Mouse (Mus musculus) embryonic facial prominence, embryonic 11.5 days (tissue): ENCODE measurements around the gene Gm27027. TPM values are rescaled to one million over a fixed set of nuclear protein-coding genes. Genes with fewer than 3 reads are reported as not detected.

Experiments
- ATAC-seq: fragments of 200-750 bp; cut with Nextera tagmentation; replicated peaks from 2 replicates; pipeline ENCODE4 v1.8.0; 2017; ENCODE audit warnings: low read depth; ENCODE audit not compliant: insufficient number of reproducible peaks, low FRiP score, low TSS enrichment
- DNase-seq: peaks from one replicate; pipeline ENCODE4 v3.0.0-alpha.2; 2015; ENCODE audit warnings: low spot score
- H3K27ac ChIP-seq: fragments of 300-500 bp; sonication (generic); replicated peaks from 2 replicates; pipeline ENCODE4 v1.5.1; 2014; ENCODE audit warnings: mild to moderate bottlenecking, low read depth, low read length, control low read depth
- H3K27me3 ChIP-seq: fragments of 300-500 bp; sonication (generic); 2 replicates; pipeline ENCODE4 v1.6.1; 2014; ENCODE audit warnings: mild to moderate bottlenecking, low read length, moderate library complexity, mixed read lengths; ENCODE audit not compliant: control insufficient read depth, insufficient read depth
- H3K36me3 ChIP-seq: fragments of 300-500 bp; sonication (generic); replicated peaks from 2 replicates; pipeline ENCODE4 v1.6.1; 2014; ENCODE audit warnings: low read depth, mild to moderate bottlenecking, low read length, moderate library complexity, mixed read lengths; ENCODE audit not compliant: control insufficient read depth, insufficient read depth
- H3K4me1 ChIP-seq: fragments of 300-500 bp; sonication (generic); 2 replicates; pipeline ENCODE4 v1.6.1; 2014; ENCODE audit warnings: low read length, mixed read lengths; ENCODE audit not compliant: control insufficient read depth, insufficient read depth
- H3K4me2 ChIP-seq: fragments of 300-500 bp; sonication (generic); 2 replicates; pipeline ENCODE4 v1.6.1; 2014; ENCODE audit warnings: low read depth, mild to moderate bottlenecking, control low read depth, low read length, moderate library complexity
- H3K4me3 ChIP-seq: fragments of 300-500 bp; sonication (generic); 2 replicates; pipeline ENCODE4 v1.5.1; 2014; ENCODE audit warnings: low read depth, low read length, control low read depth
- H3K9ac ChIP-seq: fragments of 300-500 bp; sonication (generic); replicated peaks from 2 replicates; pipeline ENCODE4 v1.6.1; 2014; ENCODE audit warnings: mild to moderate bottlenecking, control low read depth, low read length
- H3K9me3 ChIP-seq: fragments of 300-500 bp; sonication (generic); replicated peaks from 2 replicates; pipeline ENCODE4 v1.6.1; 2016; ENCODE audit warnings: mild to moderate bottlenecking, low read length, inconsistent platforms, mixed read lengths; ENCODE audit not compliant: control insufficient read depth
- WGBS: fragments of 180-500 bp; shearing (Covaris S2); extraction: QIAGEN DNeasy Blood & Tissue Kit; methylation state at CpG from one replicate; pipeline ENCODE4 v1.1.7; 2014; 5-methylcytosine and 5-hydroxymethylcytosine counted together
- polyA plus RNA-seq: library from polyadenylated mRNA; unstranded; fragments of >200 nt; fragmentation: Nextera tagmentation; extraction: Ambion mirVana; gene quantifications from 2 replicates; pipeline ENCODE4 v1.2.1, GENCODE M21; 2014

Gm27027 gene
- polyA plus RNA-seq, 1 experiment from 2014 or later, result not detected

GRCm38 (mm10) chr2:93938534-93938933 lies 57.6 kb downstream of the Gm27027 start:
- Histone ChIP-seq H3K27ac (no peak overlapping the region), H3K4me3 (no peak overlapping the region), H3K27me3 (no peaks in the 10 kb centered on the region), H3K4me2 (no peak overlapping the region), H3K4me1 (no peaks in the 10 kb centered on the region), H3K9ac (no peak overlapping the region), H3K36me3 (no peaks in the 10 kb centered on the region), H3K9me3 (no peaks in the 10 kb centered on the region)
- ATAC-seq (no peak), DNase-seq (no peak)
- 78% methylated on average over 9 of the region's 9 CpGs for WGBS

- Histone ChIP-seq H3K27ac (no peak overlapping the region), H3K4me1 (no peaks in the 10 kb centered on the region), H3K9me3 (no peaks in the 10 kb centered on the region), H3K4me3 (no peak overlapping the region), H3K36me3 (no peaks in the 10 kb centered on the region), H3K4me2 (no peak overlapping the region), H3K27me3 (no peaks in the 10 kb centered on the region), H3K9ac (no peak overlapping the region)
- DNase-seq (no peak), ATAC-seq (no peak)
- WGBS, result 84% methylated on average over 10 of the region's 10 CpGs
These were observed 67.3 kb downstream of the Gm27027 start for GRCm38 (mm10) chr2:93928866-93929265.

DNA sequence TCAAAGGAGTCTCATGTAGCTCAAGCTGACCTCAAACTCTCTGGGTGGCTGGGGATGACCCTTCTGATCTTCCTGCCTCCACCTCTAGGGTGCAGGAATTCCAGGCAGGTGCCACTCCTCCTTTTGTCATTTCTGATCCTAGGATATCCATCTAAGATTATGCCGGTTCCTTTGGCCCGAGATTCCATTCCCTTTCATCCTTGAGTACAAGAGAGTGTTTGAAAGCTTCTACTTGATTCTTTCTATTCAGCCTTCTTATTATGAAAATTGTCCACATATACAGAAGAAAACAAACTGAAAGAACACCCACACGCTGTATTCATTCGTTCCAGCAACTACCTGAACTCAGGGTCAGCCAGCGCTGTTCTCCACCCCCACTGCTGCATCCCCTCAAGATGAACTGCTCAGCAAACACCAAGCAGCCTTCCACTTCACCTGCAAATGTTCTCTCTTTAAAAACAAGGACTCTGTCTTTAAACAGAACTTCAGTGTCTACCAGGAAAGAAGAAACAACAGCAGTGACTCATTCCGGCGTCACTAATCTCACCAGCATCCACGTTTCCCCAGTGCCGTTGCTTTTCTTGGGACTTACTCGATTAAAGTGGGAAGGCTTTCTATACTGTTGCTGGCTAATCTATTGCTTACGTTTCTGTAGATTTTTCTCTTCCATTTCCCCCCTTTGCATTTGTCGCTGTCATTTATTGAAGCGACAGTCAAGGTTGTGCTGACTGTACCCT lies 68.3 kb downstream of the Gm27027 start:
- no peaks in the 10 kb centered on the region for H3K4me1 ChIP-seq
- no peaks in the 10 kb centered on the region for H3K9me3 ChIP-seq
- H3K4me3 ChIP-seq, result no peak overlapping the region
- no peaks in the 10 kb centered on the region for H3K36me3 ChIP-seq
- no peaks in the 10 kb centered on the region for H3K27me3 ChIP-seq
- DNase-seq (no peak), ATAC-seq (no peak)
- H3K27ac ChIP-seq, result no peak overlapping the region
- 70% methylated on average over 13 of the region's 13 CpGs for WGBS
- no peak overlapping the region for H3K4me2 ChIP-seq
- no peak overlapping the region for H3K9ac ChIP-seq

DNA sequence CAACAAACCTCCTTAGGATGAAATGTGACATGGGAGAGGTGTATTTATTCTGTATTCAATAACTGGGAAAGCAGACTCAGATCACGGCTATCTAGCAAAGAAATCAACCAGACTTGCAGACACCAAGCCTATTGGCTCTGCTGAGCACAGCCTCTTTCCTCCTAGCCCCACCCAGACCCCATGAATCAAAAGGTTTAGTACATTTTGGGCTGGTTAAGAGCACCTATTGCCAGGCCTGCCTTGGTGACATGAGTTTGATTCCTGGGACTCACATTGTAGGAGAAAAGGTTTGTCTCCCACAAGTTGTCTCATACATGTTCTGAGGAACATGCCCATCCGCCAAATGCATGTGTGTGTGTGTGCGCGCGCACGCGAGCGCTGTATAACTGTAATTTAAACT lies 70.0 kb downstream of the Gm27027 start:
- Histone ChIP-seq H3K4me3 (no peak overlapping the region), H3K36me3 (no peaks in the 10 kb centered on the region), H3K9ac (no peak overlapping the region), H3K27me3 (no peaks in the 10 kb centered on the region), H3K4me2 (no peak overlapping the region), H3K4me1 (no peaks in the 10 kb centered on the region), H3K27ac (no peak overlapping the region), H3K9me3 (no peaks in the 10 kb centered on the region)
- ATAC-seq, result no peak
- DNase-seq, result no peak
- 96% methylated on average over 8 of the region's 8 CpGs for WGBS

DNA sequence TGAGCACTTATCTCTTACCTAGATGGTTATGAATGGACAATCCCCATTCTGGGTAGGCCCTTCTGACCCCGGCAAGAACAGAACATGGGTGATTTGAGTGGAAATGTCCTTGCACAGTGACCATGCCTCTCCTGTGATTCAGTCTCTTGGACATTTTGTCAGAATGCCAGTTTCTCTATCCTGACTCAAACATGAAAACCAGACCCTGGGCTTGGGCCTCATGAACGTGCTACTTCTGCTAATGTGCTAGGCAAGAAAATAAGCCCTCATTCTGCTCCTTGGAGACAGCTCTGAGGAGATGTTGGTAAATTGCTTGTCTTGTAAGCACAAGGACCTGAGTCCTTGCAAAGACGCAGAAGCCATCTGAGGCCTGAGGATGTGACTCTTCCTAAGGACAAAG lies 77.1 kb downstream of the Gm27027 start:
- Histone ChIP-seq H3K4me2 (no peak overlapping the region), H3K9me3 (no peaks in the 10 kb centered on the region), H3K9ac (no peak overlapping the region), H3K4me3 (no peak overlapping the region), H3K27ac (no peak overlapping the region), H3K36me3 (no peaks in the 10 kb centered on the region), H3K4me1 (no peaks in the 10 kb centered on the region), H3K27me3 (no peaks in the 10 kb centered on the region)
- DNase-seq, result no peak
- 89% methylated on average over 3 of the region's 3 CpGs for WGBS
- ATAC-seq, result no peak

- ATAC-seq (no peak), DNase-seq (no peak)
- Histone ChIP-seq H3K4me2 (no peak overlapping the region), H3K9ac (no peak overlapping the region), H3K4me1 (no peaks in the 10 kb centered on the region), H3K36me3 (no peaks in the 10 kb centered on the region), H3K27ac (no peak overlapping the region), H3K4me3 (no peak overlapping the region), H3K27me3 (no peaks in the 10 kb centered on the region), H3K9me3 (no peaks in the 10 kb centered on the region)
- 94% methylated on average over 2 of the region's 2 CpGs for WGBS
These were observed 82.6 kb downstream of the Gm27027 start for GRCm38 (mm10) chr2:93913552-93913951.

- no peaks in the 10 kb centered on the region for H3K27me3 ChIP-seq
- no peaks in the 10 kb centered on the region for H3K9me3 ChIP-seq
- no peaks in the 10 kb centered on the region for H3K4me1 ChIP-seq
- ATAC-seq (no peak), DNase-seq (no peak)
- H3K4me2 ChIP-seq, result no peak overlapping the region
- WGBS, result 87% methylated on average over 10 of the region's 10 CpGs
- no peak overlapping the region for H3K27ac ChIP-seq
- no peak overlapping the region for H3K9ac ChIP-seq
- H3K36me3 ChIP-seq, result no peaks in the 10 kb centered on the region
- H3K4me3 ChIP-seq, result no peak overlapping the region
These were observed 84.2 kb downstream of the Gm27027 start for GRCm38 (mm10) chr2:93911942-93912341.

DNA sequence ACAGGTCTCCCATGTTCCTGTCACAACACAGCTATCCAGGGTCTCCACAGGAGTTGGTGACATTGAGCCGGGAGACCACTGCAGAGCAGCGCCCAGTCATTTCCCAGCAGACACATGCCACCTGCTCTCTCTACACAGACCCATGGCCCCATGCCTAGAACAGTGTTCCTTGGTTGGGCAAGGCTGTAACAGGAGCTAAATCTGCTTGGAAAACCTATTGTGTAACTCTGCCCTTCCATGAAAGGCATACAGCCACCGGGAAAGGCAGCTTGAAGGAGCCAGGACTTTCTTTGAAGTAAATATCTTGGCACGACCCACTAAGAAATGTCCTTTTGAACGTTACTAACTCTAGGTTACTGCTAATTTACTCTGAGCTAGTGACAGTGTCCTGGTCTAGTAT lies 86.4 kb downstream of the Gm27027 start:
- H3K9ac ChIP-seq, result no peak overlapping the region
- no peaks in the 10 kb centered on the region for H3K27me3 ChIP-seq
- WGBS, result 88% methylated on average over 5 of the region's 5 CpGs
- H3K9me3 ChIP-seq, result no peaks in the 10 kb centered on the region
- ATAC-seq, result no peak
- no peak overlapping the region for H3K27ac ChIP-seq
- no peak overlapping the region for H3K4me3 ChIP-seq
- H3K4me1 ChIP-seq, result no peaks in the 10 kb centered on the region
- no peak overlapping the region for H3K4me2 ChIP-seq
- no peak for DNase-seq
- H3K36me3 ChIP-seq, result no peaks in the 10 kb centered on the region
